Mouse (Mus musculus) heart, embryonic 16.5 days (tissue): ENCODE data around the gene Mfsd12. TPM values are rescaled to one million over a fixed set of nuclear protein-coding genes. Genes with fewer than 3 reads are reported as not detected.

Source experiments
- ATAC-seq: fragments of 200-750 bp; cut with Nextera tagmentation; replicated peaks from 2 replicates; pipeline ENCODE4 v1.8.0; 2017; ENCODE audit warnings: moderate number of reproducible peaks; ENCODE audit not compliant: insufficient read depth, low FRiP score; ENCODE audit errors: extremely low read depth
- H3K27ac ChIP-seq: fragments of 300-500 bp; sonication (generic); 2 replicates; pipeline ENCODE4 v1.5.1; 2014; ENCODE audit warnings: mild to moderate bottlenecking, low read length, control low read depth, moderate library complexity
- H3K27me3 ChIP-seq: fragments of 300-500 bp; sonication (generic); 2 replicates; pipeline ENCODE4 v1.6.1; 2014; ENCODE audit warnings: low read length, mixed read lengths; ENCODE audit not compliant: control insufficient read depth, insufficient read depth
- H3K36me3 ChIP-seq: fragments of 300-500 bp; sonication (generic); 2 replicates; pipeline ENCODE4 v1.6.1; 2014; ENCODE audit not compliant: control insufficient read depth, insufficient read depth
- H3K4me1 ChIP-seq: fragments of 300-500 bp; sonication (generic); 2 replicates; pipeline ENCODE4 v1.6.1; 2014; ENCODE audit warnings: low read length, mixed read lengths; ENCODE audit not compliant: control insufficient read depth, insufficient read depth
- H3K4me2 ChIP-seq: fragments of 300-500 bp; sonication (generic); 2 replicates; pipeline ENCODE4 v1.6.1; 2014; ENCODE audit warnings: low read depth, mild to moderate bottlenecking, control low read depth, low read length
- H3K4me3 ChIP-seq: fragments of 300-500 bp; sonication (generic); 2 replicates; pipeline ENCODE4 v1.5.1; 2014; ENCODE audit warnings: mild to moderate bottlenecking, control low read depth, low read length
- H3K9ac ChIP-seq: fragments of 300-500 bp; sonication (generic); 2 replicates; pipeline ENCODE4 v1.6.1; 2014; ENCODE audit warnings: low read length, control low read depth
- H3K9me3 ChIP-seq: fragments of 300-500 bp; sonication (generic); replicated peaks from 2 replicates; pipeline ENCODE4 v1.6.1; 2016; ENCODE audit warnings: low read length; ENCODE audit not compliant: control insufficient read depth
- WGBS: fragments of 180-500 bp; shearing (Covaris S2); extraction: QIAGEN DNeasy Blood & Tissue Kit; methylation state at CpG from one replicate; pipeline ENCODE4 v1.1.7; 2014; 5-methylcytosine and 5-hydroxymethylcytosine counted together
- polyA plus RNA-seq: library from polyadenylated mRNA; unstranded; fragments of >200 nt; fragmentation: Nextera tagmentation; extraction: Ambion mirVana; gene quantifications from 2 replicates; pipeline ENCODE4 v1.2.1, GENCODE M21; 2015

The Mfsd12 gene
- polyA plus RNA-seq, 1 experiment from 2014 or later: 16.5 TPM

- no peak overlapping the region for H3K4me2 ChIP-seq
- WGBS: 83% methylated on average over 6 of the region's 6 CpGs
- H3K9me3 ChIP-seq: no peaks in the 10 kb centered on the region
- H3K4me1 ChIP-seq: peaks cover 26% of the 10 kb centered on the region
- ATAC-seq: no peak
- H3K27ac ChIP-seq: no peak overlapping the region
- no peak overlapping the region for H3K9ac ChIP-seq
- H3K36me3 ChIP-seq: peaks cover 4% of the 10 kb centered on the region
- no peaks in the 10 kb centered on the region for H3K27me3 ChIP-seq
- no peak overlapping the region for H3K4me3 ChIP-seq
These were observed 22.6 kb downstream of the Mfsd12 start for GRCm38 (mm10) chr10:81379809-81380378.

GRCm38 (mm10) chr10:81382039-81382438 lies 24.7 kb downstream of the Mfsd12 start:
- Histone ChIP-seq H3K36me3 (peaks cover 12% of the 10 kb centered on the region), H3K9me3 (no peaks in the 10 kb centered on the region), H3K4me2 (no peak overlapping the region), H3K27ac (peak overlapping the region; percentile 72), H3K9ac (peak overlapping the region; percentile 19; the same call in 1 of the 2 replicates), H3K4me1 (peaks cover 23% of the 10 kb centered on the region), H3K4me3 (no peak overlapping the region), H3K27me3 (no peaks in the 10 kb centered on the region)
- ATAC-seq: no peak
- 27% methylated on average over 5 of the region's 5 CpGs for WGBS

GRCm38 (mm10) chr10:81383802-81384604 lies 26.7 kb downstream of the Mfsd12 start, which contains the start of the genes Dohh and Gm48551:
TSS of gene Dohh (plus strand) at chr10:81384428.
TSS of gene Gm48551 (plus strand) at chr10:81384466.
- peaks cover 18% of the 10 kb centered on the region for H3K4me1 ChIP-seq
- no peaks in the 10 kb centered on the region for H3K27me3 ChIP-seq
- ATAC-seq: peak; percentile 92
- peak within 1 kb of the TSS; percentile 69 for H3K4me2 ChIP-seq
- peak within 1 kb of the TSS; percentile 83 for H3K27ac ChIP-seq
- H3K36me3 ChIP-seq: peaks cover 25% of the 10 kb centered on the region
- peak within 1 kb of the TSS; percentile 82 for H3K9ac ChIP-seq
- H3K9me3 ChIP-seq: no peaks in the 10 kb centered on the region
- H3K4me3 ChIP-seq: peak within 1 kb of the TSS; percentile 82
- WGBS: 4% methylated on average over 51 of the region's 54 CpGs

- Histone ChIP-seq H3K4me2 (peak overlapping the region; percentile 69), H3K27me3 (no peaks in the 10 kb centered on the region), H3K4me3 (peak overlapping the region; percentile 82), H3K36me3 (peaks cover 25% of the 10 kb centered on the region), H3K9ac (peak overlapping the region; percentile 82), H3K4me1 (peaks cover 19% of the 10 kb centered on the region), H3K27ac (peak overlapping the region; percentile 83), H3K9me3 (no peaks in the 10 kb centered on the region)
- ATAC-seq: peak; percentile 11; the same call in 1 of the 2 replicates
- under 1% methylated on average over 19 of the region's 19 CpGs for WGBS
These were observed 27.3 kb downstream of the Mfsd12 start for GRCm38 (mm10) chr10:81384605-81384982.

- H3K36me3 ChIP-seq: peaks cover 25% of the 10 kb centered on the region
- no peaks in the 10 kb centered on the region for H3K9me3 ChIP-seq
- no peak overlapping the region for H3K4me3 ChIP-seq
- no peak overlapping the region for H3K9ac ChIP-seq
- ATAC-seq: no peak
- no peak overlapping the region for H3K4me2 ChIP-seq
- 75% methylated on average over 22 of the region's 22 CpGs for WGBS
- no peak overlapping the region for H3K27ac ChIP-seq
- no peaks in the 10 kb centered on the region for H3K27me3 ChIP-seq
- peaks cover 21% of the 10 kb centered on the region for H3K4me1 ChIP-seq
These were observed 28.5 kb downstream of the Mfsd12 start for GRCm38 (mm10) chr10:81385603-81386306.

- no peak for ATAC-seq
- H3K27me3 ChIP-seq: no peaks in the 10 kb centered on the region
- peaks cover 13% of the 10 kb centered on the region for H3K4me1 ChIP-seq
- H3K36me3 ChIP-seq: peaks cover 25% of the 10 kb centered on the region
- H3K4me2 ChIP-seq: no peak overlapping the region
- no peak overlapping the region for H3K27ac ChIP-seq
- H3K9ac ChIP-seq: no peak overlapping the region
- no peaks in the 10 kb centered on the region for H3K9me3 ChIP-seq
- WGBS: 91% methylated on average over 20 of the region's 20 CpGs
- no peak overlapping the region for H3K4me3 ChIP-seq
These were observed 30.4 kb downstream of the Mfsd12 start for GRCm38 (mm10) chr10:81387716-81388115.

GRCm38 (mm10) chr10:81388505-81389055 lies 31.3 kb downstream of the Mfsd12 start, which contains the start of gene Gm48552:
TSS of gene Gm48552 (plus strand) at chr10:81389005.
- 79% methylated on average over 5 of the region's 5 CpGs for WGBS
- no peak within 1 kb of the TSS for H3K4me3 ChIP-seq
- no peak within 1 kb of the TSS for H3K4me2 ChIP-seq
- H3K9ac ChIP-seq: no peak within 1 kb of the TSS
- H3K27ac ChIP-seq: no peak within 1 kb of the TSS
- H3K36me3 ChIP-seq: peaks cover 25% of the 10 kb centered on the region
- no peaks in the 10 kb centered on the region for H3K27me3 ChIP-seq
- H3K9me3 ChIP-seq: no peaks in the 10 kb centered on the region
- no peak for ATAC-seq
- peaks cover 18% of the 10 kb centered on the region for H3K4me1 ChIP-seq

GRCm38 (mm10) chr10:81389373-81389772 lies 32.1 kb downstream of the Mfsd12 start:
- H3K4me2 ChIP-seq: no peak overlapping the region
- ATAC-seq: no peak
- no peaks in the 10 kb centered on the region for H3K27me3 ChIP-seq
- H3K9ac ChIP-seq: no peak overlapping the region
- no peak overlapping the region for H3K27ac ChIP-seq
- 40% methylated on average over 3 of the region's 3 CpGs for WGBS
- peaks cover 25% of the 10 kb centered on the region for H3K36me3 ChIP-seq
- H3K4me1 ChIP-seq: peaks cover 21% of the 10 kb centered on the region
- H3K9me3 ChIP-seq: no peaks in the 10 kb centered on the region
- no peak overlapping the region for H3K4me3 ChIP-seq
